Mouse (Mus musculus) neural tube, embryonic 14.5 days (tissue): ENCODE results near the gene Sash3. TPM values are rescaled to one million over a fixed set of nuclear protein-coding genes. Genes with fewer than 3 reads are reported as not detected.

Experiments
- ATAC-seq: fragments of 200-750 bp; cut with Nextera tagmentation; 2 replicates; pipeline ENCODE4 v1.8.0; 2017; ENCODE audit warnings: low read depth, mild to moderate bottlenecking, moderate TSS enrichment, moderate library complexity
- H3K27ac ChIP-seq: fragments of 300-500 bp; sonication (generic); 2 replicates; pipeline ENCODE4 v1.5.1; 2014; ENCODE audit warnings: low read depth, mild to moderate bottlenecking, control low read depth, low read length, moderate library complexity, mixed read lengths
- H3K27me3 ChIP-seq: fragments of 300-500 bp; sonication (generic); 2 replicates; pipeline ENCODE4 v1.6.1; 2014; ENCODE audit warnings: low read length; ENCODE audit not compliant: control insufficient read depth, insufficient read depth
- H3K36me3 ChIP-seq: fragments of 300-500 bp; sonication (generic); 2 replicates; pipeline ENCODE4 v1.6.1; 2014; ENCODE audit warnings: low read length, mixed read lengths; ENCODE audit not compliant: control insufficient read depth, insufficient read depth
- H3K4me1 ChIP-seq: fragments of 300-500 bp; sonication (generic); 2 replicates; pipeline ENCODE4 v1.6.1; 2014; ENCODE audit warnings: low read length; ENCODE audit not compliant: control insufficient read depth, insufficient read depth
- H3K4me2 ChIP-seq: fragments of 300-500 bp; sonication (generic); 2 replicates; pipeline ENCODE4 v1.6.1; 2014; ENCODE audit warnings: mild to moderate bottlenecking, low read depth, low read length, control low read depth
- H3K4me3 ChIP-seq: fragments of 300-500 bp; sonication (generic); 2 replicates; pipeline ENCODE4 v1.5.1; 2014; ENCODE audit warnings: low read depth, low read length, control low read depth, mixed read lengths
- H3K9ac ChIP-seq: fragments of 300-500 bp; sonication (generic); replicated peaks from 2 replicates; pipeline ENCODE4 v1.6.1; 2014; ENCODE audit warnings: low read depth, mild to moderate bottlenecking, control low read depth, low read length, mixed read lengths
- H3K9me3 ChIP-seq: fragments of 300-500 bp; sonication (generic); 2 replicates; pipeline ENCODE4 v1.6.1; 2016; ENCODE audit warnings: low read length; ENCODE audit not compliant: control insufficient read depth
- WGBS: fragments of 180-500 bp; shearing (Covaris S2); extraction: QIAGEN DNeasy Blood & Tissue Kit; methylation state at CpG from one replicate; pipeline ENCODE4 v1.1.7; 2014; 5-methylcytosine and 5-hydroxymethylcytosine counted together
- polyA plus RNA-seq: library from polyadenylated mRNA; unstranded; fragments of >200 nt; fragmentation: Nextera tagmentation; extraction: Ambion mirVana; gene quantifications from 2 replicates; pipeline ENCODE4 v1.2.1, GENCODE M21; 2014

The Sash3 gene
- polyA plus RNA-seq, 1 experiment from 2014 or later, result 0.66 TPM

GRCm38 (mm10) chrX:48139368-48140285, 6.6 kb upstream of the Sash3 start:
- no peak overlapping the region for H3K9ac ChIP-seq

GRCm38 (mm10) chrX:48140286-48140877, 5.9 kb upstream of the Sash3 start:
- Histone ChIP-seq H3K9ac (no peak overlapping the region), H3K36me3 (no peaks in the 10 kb centered on the region), H3K27ac (no peak overlapping the region), H3K9me3 (no peaks in the 10 kb centered on the region), H3K27me3 (no peaks in the 10 kb centered on the region), H3K4me1 (no peaks in the 10 kb centered on the region), H3K4me3 (no peak overlapping the region), H3K4me2 (no peak overlapping the region)
- 66% methylated on average over 3 of the region's 3 CpGs for WGBS
- ATAC-seq, result no peak

More at GRCm38 (mm10) chrX:48139368-48140285, 6.6 kb upstream of the Sash3 start:
- no peak for ATAC-seq
- Histone ChIP-seq H3K27ac (no peak overlapping the region), H3K4me3 (no peak overlapping the region), H3K4me1 (no peaks in the 10 kb centered on the region), H3K27me3 (no peaks in the 10 kb centered on the region), H3K4me2 (no peak overlapping the region), H3K36me3 (no peaks in the 10 kb centered on the region), H3K9me3 (no peaks in the 10 kb centered on the region)
- WGBS, result 34% methylated on average over 14 of the region's 14 CpGs

- H3K27me3 ChIP-seq, result no peaks in the 10 kb centered on the region
- no peak overlapping the region for H3K27ac ChIP-seq
- WGBS, result 78% methylated on average over 6 of the region's 6 CpGs
- no peaks in the 10 kb centered on the region for H3K4me1 ChIP-seq
- no peaks in the 10 kb centered on the region for H3K9me3 ChIP-seq
- H3K9ac ChIP-seq, result no peak overlapping the region
- H3K4me3 ChIP-seq, result no peak overlapping the region
- H3K36me3 ChIP-seq, result no peaks in the 10 kb centered on the region
- no peak for ATAC-seq
- no peak overlapping the region for H3K4me2 ChIP-seq
Observed at GRCm38 (mm10) chrX:48141481-48141880, 4.8 kb upstream of the Sash3 start.

- H3K4me2 ChIP-seq, result no peak overlapping the region
- no peaks in the 10 kb centered on the region for H3K9me3 ChIP-seq
- no peaks in the 10 kb centered on the region for H3K36me3 ChIP-seq
- no peaks in the 10 kb centered on the region for H3K27me3 ChIP-seq
- no peak overlapping the region for H3K9ac ChIP-seq
- no peaks in the 10 kb centered on the region for H3K4me1 ChIP-seq
- WGBS, result 59% methylated on average over 25 of the region's 26 CpGs
- no peak for ATAC-seq
- no peak overlapping the region for H3K4me3 ChIP-seq
- no peak overlapping the region for H3K27ac ChIP-seq
Observed at GRCm38 (mm10) chrX:48143415-48144335, 2.6 kb upstream of the Sash3 start.

- Histone ChIP-seq H3K4me2 (no peak overlapping the region), H3K9me3 (no peaks in the 10 kb centered on the region), H3K27me3 (no peaks in the 10 kb centered on the region), H3K27ac (no peak overlapping the region), H3K4me1 (no peaks in the 10 kb centered on the region), H3K36me3 (no peaks in the 10 kb centered on the region), H3K4me3 (no peak overlapping the region), H3K9ac (no peak overlapping the region)
- WGBS, result 76% methylated on average over 2 of the region's 2 CpGs
- no peak for ATAC-seq
Observed at GRCm38 (mm10) chrX:48147226-48147625, 990 bp downstream of the Sash3 start.

GRCm38 (mm10) chrX:48147741-48148186, 1.5 kb downstream of the Sash3 start:
- no peak overlapping the region for H3K4me2 ChIP-seq
- no peaks in the 10 kb centered on the region for H3K36me3 ChIP-seq
- WGBS, result 88% methylated on average over 7 of the region's 7 CpGs
- no peaks in the 10 kb centered on the region for H3K27me3 ChIP-seq
- no peak for ATAC-seq
- H3K9ac ChIP-seq, result no peak overlapping the region
- no peak overlapping the region for H3K4me3 ChIP-seq
- no peak overlapping the region for H3K27ac ChIP-seq
- no peaks in the 10 kb centered on the region for H3K9me3 ChIP-seq
- H3K4me1 ChIP-seq, result no peaks in the 10 kb centered on the region

- Histone ChIP-seq H3K4me1 (no peaks in the 10 kb centered on the region), H3K27ac (no peak overlapping the region), H3K27me3 (no peaks in the 10 kb centered on the region), H3K9me3 (no peaks in the 10 kb centered on the region), H3K36me3 (no peaks in the 10 kb centered on the region), H3K4me3 (no peak overlapping the region), H3K9ac (no peak overlapping the region), H3K4me2 (no peak overlapping the region)
- WGBS, result 84% methylated on average over 7 of the region's 7 CpGs
- no peak for ATAC-seq
Observed at GRCm38 (mm10) chrX:48152106-48152505, 5.9 kb downstream of the Sash3 start.

GRCm38 (mm10) chrX:48153414-48153813, 7.2 kb downstream of the Sash3 start:
- H3K36me3 ChIP-seq, result no peaks in the 10 kb centered on the region
- no peaks in the 10 kb centered on the region for H3K9me3 ChIP-seq
- H3K27ac ChIP-seq, result no peak overlapping the region
- no peak for ATAC-seq
- H3K4me1 ChIP-seq, result no peaks in the 10 kb centered on the region
- no peak overlapping the region for H3K4me3 ChIP-seq
- WGBS, result 87% methylated on average over 2 of the region's 2 CpGs
- no peak overlapping the region for H3K4me2 ChIP-seq
- no peak overlapping the region for H3K9ac ChIP-seq
- no peaks in the 10 kb centered on the region for H3K27me3 ChIP-seq
